Mouse (Mus musculus) gastrocnemius, adult 2 months (tissue): ENCODE measurements around the gene 7420426K07Rik. TPM values are rescaled to one million over a fixed set of nuclear protein-coding genes. Genes with fewer than 3 reads are reported as not detected.

Source experiments
- DNase-seq: peaks from one replicate; pipeline ENCODE4 v3.0.0; 2022
- H3K27ac ChIP-seq: fragments of 200-600 bp; 2 replicates; pipeline ENCODE4 v1.8.1; 2022; ENCODE audit warnings: mild to moderate bottlenecking
- H3K4me3 ChIP-seq: fragments of 200-600 bp; 2 replicates; pipeline ENCODE4 v1.8.1; 2022; ENCODE audit warnings: mild to moderate bottlenecking, moderate library complexity
- CTCF ChIP-seq: fragments of 200-600 bp; IDR thresholded peaks from 2 replicates; pipeline ENCODE4 v1.8.1; 2022; ENCODE audit warnings: antibody characterized with exemption, mild to moderate bottlenecking, moderate library complexity
- intact Hi-C: fragments of 180-260 bp; cut with DNase I; formaldehyde crosslinking; loops from one replicate; pipeline ENCODE4 v1.15.1; 2025
- long read RNA-seq, 2 experiments: library from polyadenylated mRNA; stranded (forward); transcript quantifications; one replicate each; pipeline ENCODE4 v2.0.0; 2021
- total RNA-seq, 2 experiments: library from RNA; stranded (reverse); gene quantifications; 2 replicates each; pipeline ENCODE4 v1.2.3; 2021

7420426K07Rik gene
- total RNA-seq: not detected
- long read RNA-seq, experiment 1: 0 reads
- long read RNA-seq, experiment 2: 0 reads

- no peak for DNase-seq
- no peak within 1 kb of the TSS for H3K27ac ChIP-seq
- intact Hi-C loops: no loop called here
- no peak within 1 kb of the TSS for H3K4me3 ChIP-seq
- TF ChIP-seq CTCF: no peak
Observed at GRCm38 (mm10) chr9:98902819-98903218, at the start of gene 7420426K07Rik. TSS of gene 7420426K07Rik (plus strand) at chr9:98903119.

- H3K27ac ChIP-seq: no peak within 1 kb of the TSS
- DNase-seq: no peak
- intact Hi-C loops: no loop called here
- no peak for TF ChIP-seq CTCF
- no peak within 1 kb of the TSS for H3K4me3 ChIP-seq
Observed at GRCm38 (mm10) chr9:98856210-98856609, 46.7 kb upstream of the 7420426K07Rik start, which contains the start of gene Prr23a2. TSS of gene Prr23a2 (plus strand) at chr9:98856494.

GRCm38 (mm10) chr9:98863463-98863862 lies 39.5 kb upstream of the 7420426K07Rik start:
- Histone ChIP-seq H3K4me3 (no peak overlapping the region), H3K27ac (no peak overlapping the region)
- TF ChIP-seq CTCF: peak; percentile 32
- intact Hi-C loops: no loop called here
- DNase-seq: no peak

GRCm38 (mm10) chr9:98864571-98864970 lies 38.3 kb upstream of the 7420426K07Rik start, which contains the start of gene Prr23a3:
TSS of gene Prr23a3 (plus strand) at chr9:98864767.
- no peak for TF ChIP-seq CTCF
- Histone ChIP-seq H3K27ac (no peak within 1 kb of the TSS), H3K4me3 (no peak within 1 kb of the TSS)
- no peak for DNase-seq
- intact Hi-C loops: no loop called here

GRCm38 (mm10) chr9:98901486-98901885 lies 1.4 kb upstream of the 7420426K07Rik start:
- intact Hi-C loops: no loop called here

GRCm38 (mm10) chr9:98920629-98921523 lies 18.0 kb downstream of the 7420426K07Rik start:
- intact Hi-C loops: no loop called here
- DNase-seq: no peak
- TF ChIP-seq CTCF: no peak
- Histone ChIP-seq H3K4me3 (no peak overlapping the region), H3K27ac (no peak overlapping the region)

More at GRCm38 (mm10) chr9:98901486-98901885, 1.4 kb upstream of the 7420426K07Rik start:
- no peak for DNase-seq
- no peak for TF ChIP-seq CTCF
- Histone ChIP-seq H3K4me3 (no peak overlapping the region), H3K27ac (no peak overlapping the region)

- Histone ChIP-seq H3K4me3 (no peak overlapping the region), H3K27ac (no peak overlapping the region)
- DNase-seq: no peak
- TF ChIP-seq CTCF: no peak
- intact Hi-C loops: no loop called here
Observed at GRCm38 (mm10) chr9:98923119-98923518, 20.2 kb downstream of the 7420426K07Rik start.

GRCm38 (mm10) chr9:98924183-98924582 lies 21.3 kb downstream of the 7420426K07Rik start:
- intact Hi-C loops: no loop called here
- Histone ChIP-seq H3K27ac (no peak overlapping the region), H3K4me3 (no peak overlapping the region)
- TF ChIP-seq CTCF: no peak
- DNase-seq: no peak

- peak; percentile 40 for TF ChIP-seq CTCF
Observed at GRCm38 (mm10) chr9:98929496-98929895, 26.6 kb downstream of the 7420426K07Rik start.

GRCm38 (mm10) chr9:98932931-98933330 lies 30.0 kb downstream of the 7420426K07Rik start:
- intact Hi-C loops: no loop called here
- no peak overlapping the region for H3K4me3 ChIP-seq
- DNase-seq: no peak
- no peak for TF ChIP-seq CTCF
- H3K27ac ChIP-seq: no peak overlapping the region

More at GRCm38 (mm10) chr9:98929496-98929895, 26.6 kb downstream of the 7420426K07Rik start:
- Histone ChIP-seq H3K27ac (no peak overlapping the region), H3K4me3 (no peak overlapping the region)
- no peak for DNase-seq
- intact Hi-C loops: no loop called here

GRCm38 (mm10) chr9:98935190-98935909 lies 32.4 kb downstream of the 7420426K07Rik start:
- no peak for DNase-seq
- TF ChIP-seq CTCF: no peak
- H3K4me3 ChIP-seq: no peak overlapping the region
- H3K27ac ChIP-seq: no peak overlapping the region
- intact Hi-C loops: no loop called here

- intact Hi-C loops: no loop called here
- Histone ChIP-seq H3K4me3 (no peak overlapping the region), H3K27ac (no peak overlapping the region)
- peak; percentile 55 for TF ChIP-seq CTCF
- peak; percentile 30 for DNase-seq
Observed at GRCm38 (mm10) chr9:98939290-98939689, 36.4 kb downstream of the 7420426K07Rik start.
